Mouse (Mus musculus): ENCODE data around the gene Ptpn20.

DNA sequence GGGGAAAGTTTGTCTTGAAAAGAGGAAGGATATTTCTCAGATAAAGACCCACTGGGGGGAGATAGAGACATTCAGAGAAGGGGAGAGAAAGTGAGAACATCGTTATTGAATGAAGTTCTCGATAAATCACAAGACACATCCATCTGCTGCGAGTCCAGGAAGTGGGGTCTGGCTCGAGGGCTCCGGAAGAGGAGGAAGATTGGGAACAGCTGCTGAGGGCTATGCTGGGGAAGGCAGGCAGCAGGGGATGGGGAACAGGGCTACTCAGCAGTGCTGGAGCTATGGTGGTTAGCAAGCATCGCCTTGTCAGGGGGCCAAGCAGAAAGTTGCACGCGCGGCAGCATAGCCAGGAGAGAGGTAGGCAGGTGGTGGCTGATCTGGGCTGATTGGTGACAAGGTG, 73.1 kb downstream of the Ptpn20 start:
- TF ChIP-seq REST (IDR thresholded peaks at IDR 0.05; ENCODE audit: insufficient read depth, insufficient read length) = no peak
- TF ChIP-seq E2F4 (IDR thresholded peaks at IDR 0.05; ENCODE audit: insufficient read depth) = no peak
- TF ChIP-seq POLR2A (IDR thresholded peaks at IDR 0.05; ENCODE audit: insufficient read length, low read depth) = no peak
- TF ChIP-seq TCF12 (IDR thresholded peaks at IDR 0.05; ENCODE audit: insufficient read depth, poor library complexity, severe bottlenecking) = no peak
- TF ChIP-seq POLR2AphosphoS2 (IDR thresholded peaks at IDR 0.05; ENCODE audit: insufficient read length, low read depth) = no peak
- no peak for TF ChIP-seq MAX (IDR thresholded peaks at IDR 0.05; ENCODE audit: low read depth)
- TF ChIP-seq MYOD1 (IDR thresholded peaks at IDR 0.05; ENCODE audit: control insufficient read depth in 1 of 3, insufficient read length in 2 of 3, low read depth in 2 of 3) = no peak
- TF ChIP-seq CEBPB (IDR thresholded peaks at IDR 0.05; ENCODE audit: insufficient read depth, poor library complexity, severe bottlenecking) = no peak
- no peak for TF ChIP-seq USF1 (IDR thresholded peaks at IDR 0.05; ENCODE audit: low read depth)
- no peak for TF ChIP-seq MYOG (IDR thresholded peaks at IDR 0.05; ENCODE audit: control insufficient read depth in 1 of 3, insufficient read depth in 1 of 3, insufficient read length in 2 of 3, low read depth in 2 of 3)
- no peak for TF ChIP-seq TCF3 (IDR thresholded peaks at IDR 0.05; ENCODE audit: insufficient read length, low read depth)
- TF ChIP-seq SRF (IDR thresholded peaks at IDR 0.05; ENCODE audit: control insufficient read depth, insufficient read length, low read depth) = no peak
